Mouse (Mus musculus) heart, postnatal 0 days (tissue): Measurements from ENCODE around the gene Oat.

Source experiments
- CTCF ChIP-seq: IDR thresholded peaks from 2 replicates; pipeline ENCODE4 v1.5.1; 2016; ENCODE audit warnings: antibody characterized with exemption, control low read depth, low read depth
- EP300 ChIP-seq: IDR thresholded peaks from 2 replicates; pipeline ENCODE4 v1.6.1; 2016; ENCODE audit warnings: antibody characterized with exemption, low read depth

DNA sequence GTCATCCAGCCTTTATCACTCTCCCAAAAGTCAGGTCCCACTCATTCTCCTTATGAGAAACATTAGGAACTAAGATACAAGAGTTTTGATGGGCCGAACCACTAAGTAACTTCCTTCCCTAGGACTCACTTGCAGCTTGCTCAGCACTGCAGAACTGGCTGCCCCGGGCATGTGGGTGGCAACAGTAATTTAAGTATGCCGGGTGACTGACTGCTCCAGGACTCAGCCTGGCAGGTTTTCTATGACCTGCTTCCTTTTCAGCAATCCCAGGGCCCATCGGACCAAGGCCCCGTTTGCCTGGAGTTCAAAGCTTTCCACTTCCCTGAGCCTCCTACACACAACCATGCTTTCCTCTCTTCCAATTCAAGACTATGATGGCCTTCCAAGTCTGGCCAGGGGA lies 19.6 kb downstream of the Oat start:
- TF ChIP-seq CTCF (no peak), EP300 (no peak)
